Mouse (Mus musculus): ENCODE data around the gene Ppp1r16b.
A peak's percentile ranks its signal among the peaks of the same experiment; 100 is the strongest.

Ppp1r16b gene

GRCm38 (mm10) chr2:158667671-158668432, 2.7 kb downstream of the Ppp1r16b start:
- peak; percentile 63 for DNase-seq (ENCODE audit: low read depth, low spot score)

- DNase-seq (ENCODE audit: low read depth, low spot score) = no peak
Measured at GRCm38 (mm10) chr2:158668433-158669010, 3.3 kb downstream of the Ppp1r16b start.

GRCm38 (mm10) chr2:158669199-158670195, 4.3 kb downstream of the Ppp1r16b start:
- no peak for DNase-seq (ENCODE audit: low read depth, low spot score)

- DNase-seq (ENCODE audit: low read depth, low spot score) = no peak
Measured at GRCm38 (mm10) chr2:158670571-158670970, 5.4 kb downstream of the Ppp1r16b start.

GRCm38 (mm10) chr2:158672829-158673228, 7.6 kb downstream of the Ppp1r16b start:
- no peak for DNase-seq (ENCODE audit: low read depth, low spot score)

- DNase-seq (ENCODE audit: low read depth, low spot score) = no peak
Measured at GRCm38 (mm10) chr2:158673493-158673892, 8.3 kb downstream of the Ppp1r16b start.

- peak; percentile 50 for DNase-seq (ENCODE audit: low read depth, low spot score)
Measured at GRCm38 (mm10) chr2:158674131-158674530, 8.9 kb downstream of the Ppp1r16b start.

GRCm38 (mm10) chr2:158674759-158675158, 9.6 kb downstream of the Ppp1r16b start:
- no peak for DNase-seq (ENCODE audit: low read depth, low spot score)

- no peak for DNase-seq (ENCODE audit: low read depth, low spot score)
Measured at GRCm38 (mm10) chr2:158675161-158675560, 10.0 kb downstream of the Ppp1r16b start.

GRCm38 (mm10) chr2:158675907-158676533, 10.8 kb downstream of the Ppp1r16b start:
- DNase-seq (ENCODE audit: low read depth, low spot score) = no peak

GRCm38 (mm10) chr2:158677946-158678345, 12.7 kb downstream of the Ppp1r16b start:
- no peak for DNase-seq (ENCODE audit: low read depth, low spot score)

GRCm38 (mm10) chr2:158679091-158679490, 13.9 kb downstream of the Ppp1r16b start:
- no peak for DNase-seq (ENCODE audit: low read depth, low spot score)

- no peak for DNase-seq (ENCODE audit: low read depth, low spot score)
Measured at GRCm38 (mm10) chr2:158680357-158680889, 15.2 kb downstream of the Ppp1r16b start.

GRCm38 (mm10) chr2:158681714-158682113, 16.5 kb downstream of the Ppp1r16b start:
- no peak for DNase-seq (ENCODE audit: low read depth, low spot score)

GRCm38 (mm10) chr2:158682344-158683037, 17.3 kb downstream of the Ppp1r16b start:
- no peak for DNase-seq (ENCODE audit: low read depth, low spot score)

- DNase-seq (ENCODE audit: low read depth, low spot score) = no peak
Measured at GRCm38 (mm10) chr2:158683038-158683413, 17.8 kb downstream of the Ppp1r16b start.

- DNase-seq (ENCODE audit: low read depth, low spot score) = no peak
Measured at GRCm38 (mm10) chr2:158684247-158684843, 19.1 kb downstream of the Ppp1r16b start.

GRCm38 (mm10) chr2:158684910-158685309, 19.7 kb downstream of the Ppp1r16b start:
- DNase-seq (ENCODE audit: low read depth, low spot score) = no peak

- DNase-seq (ENCODE audit: low read depth, low spot score) = no peak
Measured at GRCm38 (mm10) chr2:158686394-158686793, 21.2 kb downstream of the Ppp1r16b start.

GRCm38 (mm10) chr2:158687804-158688241, 22.6 kb downstream of the Ppp1r16b start:
- no peak for DNase-seq (ENCODE audit: low read depth, low spot score)
